Mouse (Mus musculus) MEL (cell line): Measurements from ENCODE around the gene E330009J07Rik. TPM values are rescaled to one million over a fixed set of nuclear protein-coding genes. Genes with fewer than 3 reads are reported as not detected.
A peak's percentile ranks its signal among the peaks of the same experiment; 100 is the strongest.

ENCODE experiments used
- DNase-seq: peaks from one replicate; pipeline ENCODE4 v3.0.0; 2011; ENCODE audit warnings: low read depth, low spot score
- H3K27ac ChIP-seq: 2 replicates; pipeline ENCODE4 v1.5.1; 2012; ENCODE audit warnings: low read depth, mild to moderate bottlenecking, control low read depth, low read length, moderate library complexity; ENCODE audit not compliant: control insufficient read depth
- H3K27me3 ChIP-seq, 2 experiments: fragments of 150-350 bp in 1 of 2; sonication (generic) in 1 of 2; 2 replicates each; pipeline ENCODE4 v1.6.1; 2012; ENCODE audit warnings: low read length in 2 of 2, mild to moderate bottlenecking in 2 of 2, improper control_type of control experiment in 1 of 2, moderate library complexity in 1 of 2; ENCODE audit not compliant: insufficient read depth in 2 of 2, control insufficient read depth in 1 of 2
- H3K36me3 ChIP-seq, 2 experiments: 2 replicates each; pipeline ENCODE4 v1.6.1; 2012 to 2014; ENCODE audit warnings: low read length in 2 of 2, improper control_type of control experiment in 1 of 2, inconsistent platforms in 1 of 2, mild to moderate bottlenecking in 1 of 2; ENCODE audit not compliant: insufficient read depth in 2 of 2, control insufficient read depth in 1 of 2
- H3K4me1 ChIP-seq, 2 experiments: fragments of 150-350 bp in 1 of 2; sonication (generic) in 1 of 2; 2 replicates each; pipeline ENCODE4 v1.6.1; 2012; ENCODE audit warnings: low read length in 2 of 2, improper control_type of control experiment in 1 of 2, mild to moderate bottlenecking in 1 of 2; ENCODE audit not compliant: insufficient read depth in 2 of 2, control insufficient read depth in 1 of 2
- H3K4me3 ChIP-seq, 2 experiments: fragments of 150-350 bp in 1 of 2; sonication (generic) in 1 of 2; 2 replicates each; pipeline ENCODE4 v1.5.1; 2012; ENCODE audit warnings: low read depth in 2 of 2, low read length in 2 of 2, mild to moderate bottlenecking in 2 of 2, moderate library complexity in 2 of 2, control low read depth in 1 of 2, improper control_type of control experiment in 1 of 2; ENCODE audit not compliant: control insufficient read depth in 1 of 2, insufficient read depth in 1 of 2
- H3K79me2 ChIP-seq: 2 replicates; pipeline ENCODE4 v1.6.1; 2012; ENCODE audit warnings: mild to moderate bottlenecking, low read length, moderate library complexity; ENCODE audit not compliant: control insufficient read depth, poor library complexity, insufficient read depth
- H3K9ac ChIP-seq: 2 replicates; pipeline ENCODE4 v1.6.1; 2012; ENCODE audit warnings: low read depth, mild to moderate bottlenecking, control low read depth, low read length, moderate library complexity; ENCODE audit not compliant: control insufficient read depth, poor library complexity, severe bottlenecking
- H3K9me3 ChIP-seq: fragments of 150-350 bp; sonication (generic); replicated peaks from 2 replicates; pipeline ENCODE4 v1.6.1; 2012; ENCODE audit warnings: mild to moderate bottlenecking, low read length, improper control_type of control experiment, moderate library complexity; ENCODE audit not compliant: insufficient read depth
- BHLHE40 ChIP-seq: IDR thresholded peaks from 2 replicates; pipeline ENCODE4 v1.6.1; 2012; ENCODE audit warnings: low read depth, mild to moderate bottlenecking, inconsistent platforms, low read length, improper control_type of control experiment, borderline replicate concordance
- CHD1 ChIP-seq: IDR thresholded peaks from 2 replicates; pipeline ENCODE4 v1.6.1; 2012; ENCODE audit warnings: low read depth, mild to moderate bottlenecking, inconsistent platforms, low read length, improper control_type of control experiment
- CTCF ChIP-seq, 3 experiments: IDR thresholded peaks in 2 of 3; conservative IDR thresholded peaks in 1 of 3; 2 replicates each; pipeline ENCODE4 v1.5.1; 2011 to 2012; ENCODE audit warnings: low read length in 3 of 3, low read depth in 2 of 3, mild to moderate bottlenecking in 2 of 3, improper control_type of control experiment in 1 of 3, inconsistent platforms in 1 of 3, mixed read lengths in 1 of 3, moderate library complexity in 1 of 3; ENCODE audit not compliant: control insufficient read depth in 1 of 3, insufficient read depth in 1 of 3, poor library complexity in 1 of 3, severe bottlenecking in 1 of 3
- E2F4 ChIP-seq: IDR thresholded peaks from 2 replicates; pipeline ENCODE4 v1.6.1; 2011; ENCODE audit warnings: low read depth, low read length, improper control_type of control experiment, borderline replicate concordance
- ELF1 ChIP-seq: IDR thresholded peaks from 2 replicates; pipeline ENCODE4 v1.6.1; 2014; ENCODE audit warnings: low read depth, mild to moderate bottlenecking, inconsistent platforms, low read length, improper control_type of control experiment, moderate library complexity
- GATA1 ChIP-seq: IDR thresholded peaks from 2 replicates; pipeline ENCODE4 v1.6.1; 2011; ENCODE audit warnings: low read depth, low read length, improper control_type of control experiment
- HCFC1 ChIP-seq: IDR thresholded peaks from 2 replicates; pipeline ENCODE4 v1.6.1; 2012; ENCODE audit warnings: low read depth, mild to moderate bottlenecking, inconsistent platforms, low read length, improper control_type of control experiment, moderate library complexity
- JUND ChIP-seq: IDR thresholded peaks from 2 replicates; pipeline ENCODE4 v1.6.1; 2011; ENCODE audit warnings: low read depth, mild to moderate bottlenecking, improper control_type of control experiment, low read length
- MAFK ChIP-seq: IDR thresholded peaks from 2 replicates; pipeline ENCODE4 v1.6.1; 2011; ENCODE audit warnings: low read depth, mild to moderate bottlenecking, low read length, improper control_type of control experiment, borderline replicate concordance
- MAX ChIP-seq: IDR thresholded peaks from 2 replicates; pipeline ENCODE4 v1.6.1; 2011; ENCODE audit warnings: low read length, improper control_type of control experiment
- MAZ ChIP-seq: IDR thresholded peaks from 2 replicates; pipeline ENCODE4 v1.6.1; 2012; ENCODE audit warnings: low read depth, mild to moderate bottlenecking, inconsistent platforms, low read length, improper control_type of control experiment
- MEF2A ChIP-seq: IDR thresholded peaks from 2 replicates; pipeline ENCODE4 v1.6.1; 2014; ENCODE audit warnings: low read depth, mild to moderate bottlenecking, inconsistent platforms, low read length, improper control_type of control experiment; ENCODE audit not compliant: poor library complexity, insufficient replicate concordance, severe bottlenecking; ENCODE audit errors: extremely low read depth
- NELFE ChIP-seq: IDR thresholded peaks from 2 replicates; pipeline ENCODE4 v1.6.1; 2011; ENCODE audit warnings: low read depth, low read length, improper control_type of control experiment
- NRF1 ChIP-seq: IDR thresholded peaks from 2 replicates; pipeline ENCODE4 v1.6.1; 2014; ENCODE audit warnings: low read depth, mild to moderate bottlenecking, inconsistent platforms, low read length, improper control_type of control experiment, moderate library complexity; ENCODE audit not compliant: poor library complexity, insufficient read depth, severe bottlenecking
- POLR2A ChIP-seq, 2 experiments: IDR thresholded peaks; 2 replicates each; pipeline ENCODE4 v1.6.1; 2011 to 2012; ENCODE audit warnings: low read length in 2 of 2, mild to moderate bottlenecking in 2 of 2, control low read depth in 1 of 2, improper control_type of control experiment in 1 of 2, low read depth in 1 of 2, moderate library complexity in 1 of 2; ENCODE audit not compliant: control insufficient read depth in 1 of 2, insufficient read depth in 1 of 2, poor library complexity in 1 of 2
- POLR2AphosphoS2 ChIP-seq: IDR thresholded peaks from 2 replicates; pipeline ENCODE4 v1.6.1; 2011; ENCODE audit warnings: low read length, improper control_type of control experiment
- RAD21 ChIP-seq: IDR thresholded peaks from 2 replicates; pipeline ENCODE4 v1.6.1; 2011; ENCODE audit warnings: mild to moderate bottlenecking, low read depth, low read length, improper control_type of control experiment
- RCOR1 ChIP-seq: IDR thresholded peaks from 2 replicates; pipeline ENCODE4 v1.6.1; 2012; ENCODE audit warnings: low read depth, mild to moderate bottlenecking, inconsistent platforms, low read length, improper control_type of control experiment
- SMC3 ChIP-seq: IDR thresholded peaks from 2 replicates; pipeline ENCODE4 v1.6.1; 2011; ENCODE audit warnings: low read depth, low read length, improper control_type of control experiment
- TAL1 ChIP-seq: IDR thresholded peaks from 2 replicates; pipeline ENCODE4 v1.6.1; 2012; ENCODE audit warnings: mild to moderate bottlenecking, inconsistent platforms, low read length, moderate library complexity, mixed read lengths
- USF2 ChIP-seq, 2 experiments: IDR thresholded peaks; 2 replicates each; pipeline ENCODE4 v1.6.1; 2011 to 2012; ENCODE audit warnings: improper control_type of control experiment in 2 of 2, low read length in 2 of 2, borderline replicate concordance in 1 of 2, inconsistent platforms in 1 of 2, low read depth in 1 of 2, mild to moderate bottlenecking in 1 of 2; ENCODE audit not compliant: insufficient read depth in 1 of 2
- ZC3H11A ChIP-seq: IDR thresholded peaks from 2 replicates; pipeline ENCODE4 v1.6.1; 2012; ENCODE audit warnings: low read depth, mild to moderate bottlenecking, inconsistent platforms, low read length, improper control_type of control experiment
- ZKSCAN1 ChIP-seq: IDR thresholded peaks from 2 replicates; pipeline ENCODE4 v1.6.1; 2012; ENCODE audit warnings: low read depth, mild to moderate bottlenecking, inconsistent platforms, low read length, improper control_type of control experiment, moderate library complexity
- polyA plus RNA-seq, 2 experiments: library from polyadenylated mRNA; stranded (reverse) in 1 of 2; unstranded in 1 of 2; fragments of >175 nt in 1 of 2; fragments of >200 nt in 1 of 2; gene quantifications; 2 replicates each; pipeline versions ENCODE4 v1.2.1 to v1.2.4; 2012; ENCODE audit warnings: low replicate concordance in 2 of 2, low read depth in 1 of 2; ENCODE audit not compliant: insufficient read length in 2 of 2, insufficient read depth in 1 of 2, missing spikeins in 1 of 2
- total RNA-seq: library from RNA; depleted of rRNA; stranded (reverse); fragments of 300-350 nt; gene quantifications from 2 replicates; pipeline ENCODE4 v1.2.3, GENCODE M21; 2012

The E330009J07Rik gene
- total and polyA plus RNA-seq, 3 experiments, result 5.9 to 6.4 TPM; not detected in 1

DNA sequence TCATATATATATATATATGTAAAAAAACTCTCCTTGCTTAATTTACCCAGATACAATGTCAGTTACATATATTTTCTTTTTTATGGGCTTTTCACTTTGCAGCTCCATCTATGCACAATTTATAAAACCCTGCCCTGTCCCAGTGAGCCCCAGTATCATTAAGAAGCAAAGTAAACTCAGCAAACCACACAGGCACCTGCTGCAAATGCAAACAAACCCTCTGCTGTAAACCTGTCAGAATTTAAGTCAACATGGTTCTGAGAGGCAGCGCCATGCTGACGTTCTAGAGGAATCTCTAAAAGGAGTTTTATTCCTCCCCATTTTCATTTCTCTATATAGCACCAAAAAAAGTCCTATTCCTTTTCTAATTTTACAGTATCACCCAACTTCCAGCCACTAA is 33.9 kb downstream of the E330009J07Rik start:
- Histone ChIP-seq H3K79me2 (no peaks in the 10 kb centered on the region), H3K36me3 (peaks cover 0 to 7% of the 10 kb centered on the region in 2 experiments; a peak in 2 of 4 replicates), H3K9me3 (no peaks in the 10 kb centered on the region), H3K9ac (no peak overlapping the region), H3K4me1 (no peaks in the 10 kb centered on the region), H3K27me3 (no peaks in the 10 kb centered on the region), H3K27ac (no peak overlapping the region), H3K4me3 (no peak overlapping the region)
- no peak for DNase-seq
- TF ChIP-seq POLR2AphosphoS2 (no peak), ELF1 (no peak), TAL1 (no peak), GATA1 (no peak), CHD1 (no peak), ZKSCAN1 (no peak), MAFK (no peak), ZC3H11A (no peak), BHLHE40 (no peak), JUND (no peak), NRF1 (no peak), CTCF (IDR thresholded peaks at IDR 0.05 in 2 of 3, conservative IDR thresholded peaks at IDR 0.05 in 1 of 3; ENCODE audit: control insufficient read depth in 1 of 3, insufficient read depth in 1 of 3, low read depth in 2 of 3, low read length in 3 of 3, poor library complexity in 1 of 3, severe bottlenecking in 1 of 3) (no peak), MAZ (no peak), USF2 (IDR thresholded peaks at IDR 0.05; ENCODE audit: borderline replicate concordance in 1 of 2, insufficient read depth in 1 of 2, low read depth in 1 of 2, low read length in 2 of 2) (no peak), E2F4 (no peak), NELFE (no peak), POLR2A (IDR thresholded peaks at IDR 0.05; ENCODE audit: control insufficient read depth in 1 of 2, insufficient read depth in 1 of 2, low read depth in 1 of 2, low read length in 2 of 2, poor library complexity in 1 of 2) (no peak), HCFC1 (no peak), MEF2A (no peak), MAX (no peak)

DNA sequence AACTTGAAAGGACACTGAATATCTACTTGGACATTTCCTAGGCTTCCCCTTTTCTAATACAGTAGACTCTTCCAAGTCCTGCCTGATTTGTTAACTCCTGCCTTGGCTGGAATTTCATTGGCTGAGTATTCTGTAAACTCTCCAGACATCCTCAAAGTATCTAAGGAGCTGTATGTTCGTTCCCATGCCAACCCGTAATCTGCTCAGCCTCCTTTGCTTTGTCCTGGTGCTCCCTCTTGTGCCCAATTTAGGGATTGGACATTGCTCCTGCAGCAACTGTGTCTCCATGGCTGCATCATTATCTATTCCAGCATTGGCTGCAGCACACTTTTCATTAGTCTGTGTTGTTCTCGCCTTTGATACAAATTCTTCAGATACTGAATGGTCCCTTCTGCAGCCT is 42.7 kb downstream of the E330009J07Rik start:
- H3K9me3 ChIP-seq, result no peaks in the 10 kb centered on the region
- no peaks in the 10 kb centered on the region for H3K79me2 ChIP-seq
- peaks cover 3 to 6% of the 10 kb centered on the region in 2 experiments for H3K4me1 ChIP-seq
- peaks cover 0 to 9% of the 10 kb centered on the region in 2 experiments for H3K36me3 ChIP-seq
- no peaks in the 10 kb centered on the region for H3K27me3 ChIP-seq
- no peak overlapping the region for H3K27ac ChIP-seq
- no peak overlapping the region for H3K9ac ChIP-seq
- DNase-seq, result peak; percentile 64
- no peak overlapping the region for H3K4me3 ChIP-seq
- TF ChIP-seq ELF1 (no peak), POLR2A (IDR thresholded peaks at IDR 0.05; ENCODE audit: control insufficient read depth in 1 of 2, insufficient read depth in 1 of 2, low read depth in 1 of 2, low read length in 2 of 2, poor library complexity in 1 of 2) (no peak), SMC3 (peak; percentile 50), POLR2AphosphoS2 (no peak), RAD21 (peak; percentile 58), ZC3H11A (no peak), RCOR1 (no peak), CTCF (IDR thresholded peaks at IDR 0.05 in 2 of 3, conservative IDR thresholded peaks at IDR 0.05 in 1 of 3; ENCODE audit: control insufficient read depth in 1 of 3, insufficient read depth in 1 of 3, low read depth in 2 of 3, low read length in 3 of 3, poor library complexity in 1 of 3, severe bottlenecking in 1 of 3) (peak; percentile 47 to 71 (median 51); a peak in 5 of 6 replicates), MEF2A (no peak)
